In the genomic region with DNA sequence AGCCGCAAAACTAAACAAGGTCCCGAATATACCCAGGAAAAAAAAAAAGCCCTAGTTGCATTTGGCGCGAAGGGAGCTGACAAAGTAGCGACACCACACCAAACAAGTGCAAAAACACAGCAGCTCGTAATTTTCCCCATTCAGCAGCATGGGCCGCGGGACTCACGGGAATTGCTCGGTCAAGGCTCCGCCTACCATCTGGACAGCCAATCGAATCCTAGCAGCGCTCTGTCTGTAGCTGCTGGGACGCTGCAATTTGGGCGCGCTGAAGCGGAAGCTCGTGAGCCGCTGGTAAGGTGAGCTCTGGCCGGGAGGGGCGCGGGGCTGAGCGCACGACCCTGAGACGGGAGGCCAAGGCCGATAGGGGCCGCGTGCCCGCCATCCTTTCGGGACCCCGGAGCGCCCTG, we compare ENCODE assay signal across 8 mouse cellular contexts. TPM values are rescaled to one million over a fixed set of nuclear protein-coding genes. Genes with fewer than 3 reads are reported as not detected.
DNase-seq lines count a peak whose midpoint lies in the region; ATAC-seq lines count a peak whose summit lies in the region.

A gene (plus strand): TSS at position 231 of the 407 bp plus-strand sequence.

- no peaks in the 10 kb centered on the region for H3K27me3 ChIP-seq in hindbrain, embryonic 11.5 days (ENCODE audit: control insufficient read depth, insufficient read depth, low read length)

- peak; percentile 99 for ATAC-seq in hindbrain, embryonic 11.5 days (ENCODE audit: low FRiP score)

- no peaks in the 10 kb centered on the region for H3K36me3 ChIP-seq in hindbrain, embryonic 11.5 days (ENCODE audit: control insufficient read depth, insufficient read depth, low read length)

- DNase-seq in Muller cell, postnatal 12 days (ENCODE audit: inconsistent ontology term), result peak; percentile 88
- DNase-seq in cerebellum, adult 9-11 months, result peak; percentile 87
- DNase-seq in frontal cortex, adult 2 months (ENCODE audit: extremely low spot score in 1 of 2, low spot score in 1 of 2), result peak; percentile 79 to 88
- peak; percentile 90 for DNase-seq in hindbrain, embryonic 11.5 days (ENCODE audit: low spot score)
- DNase-seq in layer of hippocampus, postnatal 10 days (ENCODE audit: low spot score in 2 of 2), result peak; percentile 76 to 84
- peak; percentile 91 for DNase-seq in lung, postnatal 10 days
- DNase-seq in ovary, postnatal 36 days (ENCODE audit: low spot score), result peak; percentile 85
- peak; percentile 89 for DNase-seq in thymus, postnatal 25 days

- no peaks in the 10 kb centered on the region for H3K4me1 ChIP-seq in hindbrain, embryonic 11.5 days (replicated peaks; ENCODE audit: control insufficient read depth, insufficient read depth, low read length)

- H3K9ac ChIP-seq in hindbrain, embryonic 11.5 days (ENCODE audit: low read depth, low read length), result peak within 1 kb of the TSS; percentile 74

- WGBS in hindbrain, embryonic 11.5 days, result under 1% methylated on average over 32 of the region's 32 CpGs

- peak within 1 kb of the TSS; percentile 59 for H3K4me3 ChIP-seq in hindbrain, embryonic 11.5 days (ENCODE audit: low read depth, low read length)

- peak within 1 kb of the TSS; percentile 51 for H3K4me2 ChIP-seq in hindbrain, embryonic 11.5 days (replicated peaks; ENCODE audit: low read depth, low read length)

- H3K9me3 ChIP-seq in hindbrain, embryonic 11.5 days (ENCODE audit: control insufficient read depth, low read length), result no peaks in the 10 kb centered on the region

- 0 out of 2 replicates have a peak within 1 kb of the TSS, but pooled peaks have one; percentile 30 for H3K27ac ChIP-seq in hindbrain, embryonic 11.5 days (ENCODE audit: low read depth, low read length)

RNA-seq across cellular contexts. Expression of the gene that starts here (rescaled TPM):
- polyA plus RNA-seq in frontal cortex, adult 2 months (2012; rRNA removed), result 21.2 and 21.5 TPM in 2 replicates
- 23.5 and 24.1 TPM in 2 replicates for polyA plus RNA-seq in hindbrain, embryonic 11.5 days (2014; fragmentation: Nextera tagmentation; extraction: Ambion mirVana)
- 10 to 100 TPM; 16.3 to 17.5 TPM for total RNA-seq in layer of hippocampus, postnatal 10 days (2021)

Comparison
In these comparisons a context has a peak if more than half of its experiments do, and no peak if none do; other contexts are left out.
1. Peak in every context shown above with its lines: DNase-seq, ATAC-seq, H3K4me3 ChIP-seq and H3K27ac ChIP-seq.